Mouse (Mus musculus): Measurements from ENCODE around the gene Zfp62. TPM values are rescaled to one million over a fixed set of nuclear protein-coding genes. Genes with fewer than 3 reads are reported as not detected.
"Not testable (repeated sequence)": the region's sequence is repeated elsewhere in the genome, so short reads cannot be mapped to it uniquely, and the experiment has no call there.

Gene Zfp62
- polyA plus RNA-seq, 1 experiment from 2014 or later: 8.4 TPM

DNA sequence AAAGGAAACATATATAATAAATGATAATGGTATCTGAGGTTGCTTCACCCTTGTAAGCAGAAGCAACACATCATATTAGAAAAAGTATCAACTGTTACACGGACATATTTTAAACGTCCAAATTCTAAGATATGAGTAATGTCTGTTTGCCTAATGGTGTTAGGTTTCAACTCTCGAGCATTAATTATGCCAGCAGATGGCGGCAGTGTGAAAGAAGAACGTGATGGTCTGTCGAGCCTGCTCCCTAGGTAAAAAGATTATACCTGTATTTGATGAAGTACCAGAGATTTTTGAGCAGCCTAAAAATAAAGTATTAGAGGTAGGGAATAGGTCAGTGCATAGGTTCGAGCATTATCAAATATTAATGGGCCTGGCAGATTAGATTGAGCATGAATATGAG is 13.4 kb upstream of the Zfp62 start:
- Histone ChIP-seq H3K9ac (ENCODE audit: low read depth, low read length) (no peak overlapping the region), H3K27me3 (replicated peaks; ENCODE audit: control insufficient read depth, insufficient read depth, low read length) (no peaks in the 10 kb centered on the region), H3K9me3 (ENCODE audit: control insufficient read depth) (no peaks in the 10 kb centered on the region), H3K4me1 (replicated peaks; ENCODE audit: control insufficient read depth, insufficient read depth, low read length) (no peaks in the 10 kb centered on the region), H3K36me3 (ENCODE audit: control insufficient read depth, insufficient read depth) (no peaks in the 10 kb centered on the region), H3K4me3 (ENCODE audit: low read depth, low read length) (no peak overlapping the region), H3K4me2 (replicated peaks; ENCODE audit: low read depth) (no peak overlapping the region), H3K27ac (ENCODE audit: low read depth, low read length) (no peak overlapping the region)
- WGBS: under 1% methylated on average over 7 of the region's 7 CpGs
- TF ChIP-seq CTCF (IDR thresholded peaks at IDR 0.05; ENCODE audit: low read depth): peak; percentile 86
- ATAC-seq: no peak

GRCm38 (mm10) chr11:49191083-49191482 is 12.0 kb upstream of the Zfp62 start:
- no peak overlapping the region for H3K27ac ChIP-seq (ENCODE audit: low read depth, low read length)
- WGBS: 69% methylated on average over 2 of the region's 2 CpGs
- H3K4me1 ChIP-seq (replicated peaks; ENCODE audit: control insufficient read depth, insufficient read depth, low read length): no peaks in the 10 kb centered on the region
- no peak overlapping the region for H3K4me2 ChIP-seq (replicated peaks; ENCODE audit: low read depth)
- no peaks in the 10 kb centered on the region for H3K27me3 ChIP-seq (replicated peaks; ENCODE audit: control insufficient read depth, insufficient read depth, low read length)
- no peak for TF ChIP-seq CTCF (IDR thresholded peaks at IDR 0.05; ENCODE audit: low read depth)
- H3K9me3 ChIP-seq (ENCODE audit: control insufficient read depth): no peaks in the 10 kb centered on the region
- no peaks in the 10 kb centered on the region for H3K36me3 ChIP-seq (ENCODE audit: control insufficient read depth, insufficient read depth)
- no peak overlapping the region for H3K4me3 ChIP-seq (ENCODE audit: low read depth, low read length)
- no peak overlapping the region for H3K9ac ChIP-seq (ENCODE audit: low read depth, low read length)
- ATAC-seq: no peak

DNA sequence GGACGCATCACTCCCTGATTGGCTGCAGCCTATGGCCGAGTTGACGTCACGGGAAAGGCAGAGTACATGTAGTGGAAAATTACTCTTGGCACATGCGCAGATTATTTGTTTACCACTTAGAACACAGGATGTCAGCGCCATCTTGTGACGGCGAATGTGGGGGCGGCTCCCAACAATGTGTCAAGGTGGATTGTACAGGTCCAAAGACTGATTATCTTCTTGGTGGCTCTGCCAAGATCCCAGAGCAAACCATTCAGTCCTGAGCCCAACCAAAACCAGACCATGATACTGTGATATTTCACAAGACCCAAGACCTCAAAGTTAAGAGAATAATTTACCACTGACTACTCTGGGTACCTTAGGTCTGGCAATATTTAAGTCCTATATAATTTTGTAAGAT is 8.3 kb upstream of the Zfp62 start:
- not testable (repeated sequence) for H3K36me3 ChIP-seq (ENCODE audit: control insufficient read depth, insufficient read depth); H3K4me1 ChIP-seq (replicated peaks; ENCODE audit: control insufficient read depth, insufficient read depth, low read length); H3K4me2 ChIP-seq (replicated peaks; ENCODE audit: low read depth); H3K27me3 ChIP-seq (replicated peaks; ENCODE audit: control insufficient read depth, insufficient read depth, low read length); H3K9ac ChIP-seq (ENCODE audit: low read depth, low read length); H3K27ac ChIP-seq (ENCODE audit: low read depth, low read length); ATAC-seq; H3K9me3 ChIP-seq (ENCODE audit: control insufficient read depth); H3K4me3 ChIP-seq (ENCODE audit: low read depth, low read length)
- 95% methylated on average over 9 of the region's 9 CpGs for WGBS

- no peak overlapping the region for H3K9ac ChIP-seq (ENCODE audit: low read depth, low read length)
- H3K9me3 ChIP-seq (ENCODE audit: control insufficient read depth): no peaks in the 10 kb centered on the region
- no peaks in the 10 kb centered on the region for H3K4me1 ChIP-seq (replicated peaks; ENCODE audit: control insufficient read depth, insufficient read depth, low read length)
- WGBS: 81% methylated on average over 7 of the region's 7 CpGs
- H3K27ac ChIP-seq (ENCODE audit: low read depth, low read length): no peak overlapping the region
- H3K4me2 ChIP-seq (replicated peaks; ENCODE audit: low read depth): no peak overlapping the region
- no peak for ATAC-seq
- H3K36me3 ChIP-seq (ENCODE audit: control insufficient read depth, insufficient read depth): no peaks in the 10 kb centered on the region
- H3K4me3 ChIP-seq (ENCODE audit: low read depth, low read length): no peak overlapping the region
- no peaks in the 10 kb centered on the region for H3K27me3 ChIP-seq (replicated peaks; ENCODE audit: control insufficient read depth, insufficient read depth, low read length)
- no peak for TF ChIP-seq CTCF (IDR thresholded peaks at IDR 0.05; ENCODE audit: low read depth)
Measured at GRCm38 (mm10) chr11:49195819-49196322, 7.2 kb upstream of the Zfp62 start.

DNA sequence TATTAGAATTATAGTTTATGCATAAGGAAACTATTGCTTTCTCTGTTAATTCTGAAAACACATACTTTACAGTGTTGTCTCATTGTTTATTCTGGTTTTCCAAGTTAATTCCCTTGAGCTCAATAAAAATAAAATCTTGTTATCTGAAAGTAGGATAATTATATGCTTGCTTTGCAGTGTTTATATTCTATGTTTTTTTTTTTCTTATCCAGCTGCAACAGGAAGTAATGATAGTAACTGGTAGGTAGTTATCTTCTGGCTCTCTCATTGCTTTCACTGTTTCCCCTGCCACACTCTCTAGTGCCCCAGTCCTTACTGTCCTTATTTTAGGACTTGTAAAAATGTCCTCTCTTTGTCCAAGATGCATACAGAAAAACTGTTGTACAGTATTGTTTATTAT is 2.4 kb upstream of the Zfp62 start:
- no peaks in the 10 kb centered on the region for H3K36me3 ChIP-seq (ENCODE audit: control insufficient read depth, insufficient read depth)
- H3K27me3 ChIP-seq (replicated peaks; ENCODE audit: control insufficient read depth, insufficient read depth, low read length): no peaks in the 10 kb centered on the region
- H3K27ac ChIP-seq (ENCODE audit: low read depth, low read length): no peak overlapping the region
- no peak for ATAC-seq
- H3K4me1 ChIP-seq (replicated peaks; ENCODE audit: control insufficient read depth, insufficient read depth, low read length): no peaks in the 10 kb centered on the region
- H3K9me3 ChIP-seq (ENCODE audit: control insufficient read depth): no peaks in the 10 kb centered on the region
- no peak for TF ChIP-seq CTCF (IDR thresholded peaks at IDR 0.05; ENCODE audit: low read depth)
- H3K4me2 ChIP-seq (replicated peaks; ENCODE audit: low read depth): no peak overlapping the region
- H3K4me3 ChIP-seq (ENCODE audit: low read depth, low read length): no peak overlapping the region
- H3K9ac ChIP-seq (ENCODE audit: low read depth, low read length): no peak overlapping the region

- Histone ChIP-seq H3K9me3 (ENCODE audit: control insufficient read depth) (no peaks in the 10 kb centered on the region), H3K4me3 (ENCODE audit: low read depth, low read length) (no peak overlapping the region), H3K4me2 (replicated peaks; ENCODE audit: low read depth) (no peak overlapping the region), H3K9ac (ENCODE audit: low read depth, low read length) (no peak overlapping the region), H3K27ac (ENCODE audit: low read depth, low read length) (no peak overlapping the region), H3K4me1 (replicated peaks; ENCODE audit: control insufficient read depth, insufficient read depth, low read length) (no peaks in the 10 kb centered on the region), H3K27me3 (replicated peaks; ENCODE audit: control insufficient read depth, insufficient read depth, low read length) (no peaks in the 10 kb centered on the region), H3K36me3 (ENCODE audit: control insufficient read depth, insufficient read depth) (no peaks in the 10 kb centered on the region)
- no peak for ATAC-seq
- TF ChIP-seq CTCF (IDR thresholded peaks at IDR 0.05; ENCODE audit: low read depth): no peak
Measured at GRCm38 (mm10) chr11:49201142-49201541, 1.9 kb upstream of the Zfp62 start.

DNA sequence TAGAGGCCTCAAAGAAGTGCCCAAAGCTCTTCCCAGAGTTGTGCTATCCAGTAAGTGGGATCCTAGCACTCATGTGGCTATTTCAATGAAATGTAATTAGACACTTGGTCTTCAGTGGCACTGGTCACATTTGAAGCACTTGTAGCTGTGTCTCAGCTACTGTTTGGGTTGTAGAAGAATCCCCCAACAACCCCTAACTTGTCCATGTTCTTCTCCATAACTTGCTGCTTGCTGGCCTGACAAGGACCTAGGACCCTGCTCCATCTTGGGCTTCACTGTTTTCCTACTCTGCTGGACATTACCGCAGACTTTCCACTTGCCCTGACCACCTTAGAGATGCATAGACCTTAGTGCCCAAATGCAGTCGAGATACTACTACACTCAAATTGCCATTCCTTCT is 1.0 kb upstream of the Zfp62 start:
- H3K4me1 ChIP-seq (replicated peaks; ENCODE audit: control insufficient read depth, insufficient read depth, low read length): no peaks in the 10 kb centered on the region
- 41% methylated on average over 2 of the region's 2 CpGs for WGBS

More for the DNA sequence above, 1.0 kb upstream of the Zfp62 start:
- Histone ChIP-seq H3K27me3 (replicated peaks; ENCODE audit: control insufficient read depth, insufficient read depth, low read length) (no peaks in the 10 kb centered on the region), H3K4me2 (replicated peaks; ENCODE audit: low read depth) (peak overlapping the region; percentile 80), H3K36me3 (ENCODE audit: control insufficient read depth, insufficient read depth) (no peaks in the 10 kb centered on the region), H3K27ac (ENCODE audit: low read depth, low read length) (peak overlapping the region; percentile 99), H3K4me3 (ENCODE audit: low read depth, low read length) (peak overlapping the region; percentile 83), H3K9me3 (ENCODE audit: control insufficient read depth) (no peaks in the 10 kb centered on the region), H3K9ac (ENCODE audit: low read depth, low read length) (peak overlapping the region; percentile 93)
- TF ChIP-seq CTCF (IDR thresholded peaks at IDR 0.05; ENCODE audit: low read depth): no peak
- ATAC-seq: no peak

Data from intestine, postnatal 0 days (tissue).